Mouse (Mus musculus) bone marrow, adult 2 months (tissue): Measurements from ENCODE around the gene Khk. TPM values are rescaled to one million over a fixed set of nuclear protein-coding genes. Genes with fewer than 3 reads are reported as not detected.

Experiments
- H3K27ac ChIP-seq: fragments of 200-500 bp; 2 replicates; pipeline ENCODE4 v1.5.1; 2012; ENCODE audit warnings: low read depth, mild to moderate bottlenecking, control low read depth, inconsistent platforms, low read length; ENCODE audit not compliant: control insufficient read depth, poor library complexity, insufficient read depth
- H3K4me1 ChIP-seq: fragments of 200-500 bp; 2 replicates; pipeline ENCODE4 v1.6.1; 2011; ENCODE audit warnings: low read length; ENCODE audit not compliant: control insufficient read depth, insufficient read depth
- H3K4me3 ChIP-seq: fragments of 200-500 bp; replicated peaks from 2 replicates; pipeline ENCODE3; 2011; ENCODE audit warnings: mild to moderate bottlenecking, low read depth, low read length, control low read depth; ENCODE audit not compliant: control insufficient read depth
- CTCF ChIP-seq: fragments of 200-500 bp; IDR thresholded peaks from 2 replicates; pipeline ENCODE4 v1.5.1; 2011; ENCODE audit warnings: low read length, control low read depth; ENCODE audit not compliant: control insufficient read depth, insufficient read depth
- POLR2A ChIP-seq: fragments of 200-500 bp; IDR thresholded peaks from 2 replicates; pipeline ENCODE4 v1.6.1; 2011; ENCODE audit warnings: low read depth, mild to moderate bottlenecking, control low read depth, low read length, borderline replicate concordance; ENCODE audit not compliant: control insufficient read depth
- WGBS: fragments of 180-500 bp; shearing (Covaris S2); methylation state at CpG from one replicate; pipeline ENCODE4 v1.1.7; 2018; 5-methylcytosine and 5-hydroxymethylcytosine counted together
- polyA plus RNA-seq: library from polyadenylated mRNA; stranded (reverse); fragments of >200 nt; gene quantifications from 2 replicates; pipeline ENCODE4 v1.2.4, GENCODE M21; 2011; ENCODE audit warnings: low replicate concordance; ENCODE audit not compliant: missing spikeins, insufficient read depth, insufficient read length

Khk gene
- polyA plus RNA-seq, 1 experiment, result 45.4 TPM

- Histone ChIP-seq H3K4me1 (peaks cover 5% of the 10 kb centered on the region), H3K27ac (peak overlapping the region; percentile 73), H3K4me3 (peak overlapping the region; percentile 44)
- WGBS, result 6% methylated on average over 9 of the region's 9 CpGs
- TF ChIP-seq POLR2A (0 out of 2 replicates have a peak, but pooled peaks have one; percentile 15), CTCF (no peak)
These were observed 5.8 kb upstream of the Khk start for GRCm38 (mm10) chr5:30915456-30915855.

- Histone ChIP-seq H3K4me3 (no peak overlapping the region), H3K27ac (peak overlapping the region; percentile 1; the same call in 1 of the 2 replicates), H3K4me1 (peaks cover 5% of the 10 kb centered on the region)
- TF ChIP-seq CTCF (peak; percentile 45; the same call in 1 of the 2 replicates), POLR2A (no peak)
- 1% methylated on average over 7 of the region's 7 CpGs for WGBS
These were observed 5.2 kb upstream of the Khk start for GRCm38 (mm10) chr5:30915974-30916433.

DNA sequence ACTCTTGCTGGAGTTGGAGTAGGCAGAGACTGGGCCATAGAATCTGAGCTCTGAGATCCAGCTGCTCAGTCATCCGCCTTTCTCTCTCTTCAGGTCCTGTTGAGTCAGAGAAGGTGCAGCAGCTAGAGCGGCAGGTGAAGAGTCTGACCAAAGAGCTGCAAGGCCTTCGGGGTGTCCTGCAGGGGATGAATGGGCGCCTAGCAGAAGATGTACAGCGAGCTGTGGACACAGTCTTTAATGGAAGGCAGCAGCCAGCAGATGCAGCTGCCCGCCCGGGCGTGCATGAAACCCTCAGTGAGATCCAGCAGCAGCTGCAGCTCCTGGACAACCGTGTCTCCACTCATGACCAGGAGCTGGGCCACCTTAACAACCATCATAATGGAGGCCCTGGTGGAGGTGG lies 4.4 kb upstream of the Khk start:
- peak overlapping the region; percentile 63 for H3K27ac ChIP-seq
- TF ChIP-seq CTCF (no peak), POLR2A (no peak)
- no peak overlapping the region for H3K4me3 ChIP-seq
- WGBS, result 88% methylated on average over 9 of the region's 9 CpGs
- peaks cover 5% of the 10 kb centered on the region for H3K4me1 ChIP-seq

GRCm38 (mm10) chr5:30917348-30917747 lies 3.9 kb upstream of the Khk start:
- WGBS, result 90% methylated on average over 11 of the region's 11 CpGs
- TF ChIP-seq CTCF (no peak), POLR2A (no peak)
- no peak overlapping the region for H3K4me3 ChIP-seq
- peaks cover 5% of the 10 kb centered on the region for H3K4me1 ChIP-seq
- peak overlapping the region; percentile 63; the same call in 1 of the 2 replicates for H3K27ac ChIP-seq

DNA sequence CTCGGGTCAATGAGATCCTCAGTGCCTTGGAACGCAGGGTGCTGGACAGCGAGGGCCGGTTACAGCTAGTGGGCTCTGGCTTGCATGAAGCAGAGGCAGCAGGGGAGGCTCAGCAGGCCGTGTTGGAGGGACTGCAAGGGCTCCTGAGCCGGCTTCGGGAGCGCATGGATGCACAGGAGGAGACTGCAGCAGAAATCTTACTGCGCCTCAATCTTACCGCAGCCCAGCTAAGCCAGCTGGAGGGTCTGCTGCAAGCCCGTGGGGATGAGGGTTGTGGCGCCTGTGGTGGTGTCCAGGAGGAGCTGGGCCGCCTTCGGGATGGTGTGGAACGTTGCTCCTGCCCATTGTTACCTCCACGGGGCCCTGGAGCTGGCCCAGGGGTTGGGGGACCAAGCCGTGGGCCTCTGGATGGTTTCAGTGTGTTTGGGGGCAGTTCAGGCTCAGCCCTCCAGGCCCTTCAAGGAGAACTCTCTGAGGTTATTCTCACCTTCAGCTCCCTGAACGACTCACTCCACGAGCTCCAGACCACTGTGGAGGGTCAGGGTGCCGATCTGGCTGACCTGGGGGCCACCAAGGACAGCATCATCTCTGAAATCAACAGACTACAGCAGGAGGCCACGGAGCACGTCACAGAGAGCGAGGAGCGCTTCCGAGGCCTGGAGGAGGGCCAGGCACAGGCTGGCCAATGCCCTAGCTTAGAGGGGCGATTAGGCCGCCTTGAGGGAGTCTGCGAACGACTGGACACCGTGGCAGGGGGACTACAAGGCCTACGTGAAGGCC lies 3.1 kb upstream of the Khk start:
- Histone ChIP-seq H3K27ac (no peak overlapping the region), H3K4me3 (no peak overlapping the region), H3K4me1 (peaks cover 5% of the 10 kb centered on the region)
- whole genome bisulfite sequencing, result 87% methylated on average over 31 of the region's 31 CpGs
- TF ChIP-seq POLR2A, result no peak; the same call in 1 of the 2 replicates
- no peak for TF ChIP-seq CTCF

- WGBS, result 87% methylated on average over 8 of the region's 8 CpGs
- H3K4me3 ChIP-seq, result no peak overlapping the region
- H3K4me1 ChIP-seq, result peaks cover 5% of the 10 kb centered on the region
- H3K27ac ChIP-seq, result no peak overlapping the region
- no peak for TF ChIP-seq POLR2A
- no peak for TF ChIP-seq CTCF
These were observed 2.5 kb upstream of the Khk start for GRCm38 (mm10) chr5:30918691-30919090.

DNA sequence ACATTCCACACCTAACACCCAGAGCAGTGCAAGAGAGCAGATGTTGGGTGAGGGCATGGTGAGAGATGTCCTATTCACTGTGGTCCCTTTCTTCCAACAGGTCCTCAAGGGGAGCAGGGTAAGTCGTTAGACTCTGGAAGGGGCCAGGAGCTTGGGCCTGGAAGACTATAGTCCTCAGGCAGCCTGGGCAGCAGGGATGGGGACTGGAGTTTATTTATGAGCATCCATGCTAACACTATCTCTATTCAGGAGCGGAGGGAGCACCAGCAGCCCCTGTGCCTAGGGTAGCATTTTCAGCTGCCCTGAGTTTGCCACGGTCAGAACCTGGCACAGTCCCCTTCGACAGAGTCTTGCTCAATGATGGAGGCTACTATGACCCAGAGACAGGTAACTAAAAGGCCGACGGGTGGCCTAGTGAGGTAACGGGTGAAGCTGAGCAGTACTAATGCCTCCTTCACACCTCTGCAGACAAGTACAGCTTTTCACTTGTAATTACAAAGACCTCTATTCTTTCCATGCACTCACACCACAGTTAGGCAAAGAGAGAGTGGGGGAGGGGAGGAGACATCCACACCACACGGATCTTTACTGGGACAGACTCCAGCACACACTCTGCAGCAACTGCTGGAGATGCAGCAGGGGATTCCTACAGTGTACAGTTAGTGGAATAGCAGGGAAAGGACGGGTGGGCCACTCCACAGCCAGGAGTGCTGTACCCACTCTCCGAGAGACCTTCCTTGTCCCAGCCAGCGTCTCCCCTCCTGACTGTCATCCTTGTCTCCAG lies 1.2 kb upstream of the Khk start:
- Histone ChIP-seq H3K4me1 (peaks cover 5% of the 10 kb centered on the region), H3K4me3 (no peak overlapping the region), H3K27ac (no peak overlapping the region)
- 75% methylated on average over 11 of the region's 11 CpGs for WGBS
- TF ChIP-seq POLR2A, result no peak

- TF ChIP-seq POLR2A, result no peak
- TF ChIP-seq CTCF, result 0 out of 2 replicates have a peak, but pooled peaks have one; percentile 6
- H3K27ac ChIP-seq, result no peak overlapping the region
- WGBS, result 82% methylated on average over 19 of the region's 19 CpGs
- H3K4me1 ChIP-seq, result peaks cover 2% of the 10 kb centered on the region; the same call in 1 of the 2 replicates
- no peak overlapping the region for H3K4me3 ChIP-seq
These were observed 610 bp upstream of the Khk start for GRCm38 (mm10) chr5:30920621-30921020.
